Comparison of ENCODE assay signal across 24 mouse cellular contexts in the genomic region with DNA sequence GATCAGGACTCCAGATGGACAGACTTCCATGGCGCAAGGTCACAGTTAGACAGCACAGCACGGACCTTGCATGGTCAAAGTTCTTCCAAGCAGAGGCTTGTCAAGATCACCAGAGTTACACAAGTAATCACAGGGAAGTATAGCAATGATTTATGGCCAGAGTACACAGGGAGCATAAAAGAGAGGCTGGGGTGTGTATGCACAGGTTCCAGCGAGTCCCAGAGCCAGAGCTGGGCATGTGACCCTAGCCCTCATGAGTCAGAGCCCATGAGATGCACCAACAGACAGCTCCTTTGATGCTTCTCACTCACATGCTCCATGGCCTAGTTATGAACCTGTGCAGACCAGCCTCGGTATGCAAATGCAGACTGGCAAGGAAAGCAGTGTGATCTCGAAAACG. TPM values are rescaled to one million over a fixed set of nuclear protein-coding genes. Genes with fewer than 3 reads are reported as not detected.
DNase-seq lines count a peak whose midpoint lies in the region; ATAC-seq lines count a peak whose summit lies in the region.
"Had no signal": no experiment of that assay in that cellular context is flagged by ENCODE, and none has a peak within 500 bp of the region (broad histone marks: within the 10 kb centered on the region; RNA-seq: fewer than 3 reads in every experiment).

No protein-coding gene starts in this region.

- no peak overlapping the region for H3K4me2 ChIP-seq in intestine, embryonic 14.5 days (ENCODE audit: low read length)
- no peak overlapping the region for H3K4me2 ChIP-seq in stomach, embryonic 14.5 days (replicated peaks; ENCODE audit: low read depth, low read length)
- H3K4me2 ChIP-seq: embryonic facial prominence, embryonic 15.5 days; forebrain, embryonic 15.5 days; hindbrain, embryonic 13.5 days; limb, embryonic 13.5 days; liver, embryonic 13.5 days; lung, embryonic 14.5 days had no signal

- peak; percentile 49 to 61 for DNase-seq in urinary bladder, postnatal 36 days (ENCODE audit: low spot score in 2 of 2)
- no peak for DNase-seq in urinary bladder, postnatal 25 days (ENCODE audit: low spot score)
- DNase-seq in intestine, embryonic 14.5 days (ENCODE audit: low spot score) = no peak
- DNase-seq in layer of hippocampus, adult 9-11 months = no peak
- DNase-seq in right cerebral cortex, postnatal 36 days (ENCODE audit: low spot score in 2 of 2) = no peak
- DNase-seq in hindbrain, embryonic 10.5 days (ENCODE audit: low spot score) = no peak
- DNase-seq: adrenal gland, postnatal 25 days; cerebellum, adult 9-10 months; gastrocnemius, postnatal 14 days; heart, adult 2 months; kidney, postnatal 10 days; liver, embryonic 13.5 days; lung, embryonic 14.5 days; lung, postnatal 36 days; midbrain, embryonic 14.5 days; thymus, postnatal 36 days had no signal

- H3K27ac ChIP-seq in intestine, embryonic 14.5 days (ENCODE audit: low read depth) = peak overlapping the region; percentile 55; the same call in 1 of the 2 replicates
- no peak overlapping the region; the same call in 1 of the 2 replicates for H3K27ac ChIP-seq in stomach, embryonic 14.5 days (ENCODE audit: low read length)
- H3K27ac ChIP-seq in hindbrain, embryonic 10.5 days = no peak overlapping the region
- H3K27ac ChIP-seq: embryonic facial prominence, embryonic 15.5 days; forebrain, embryonic 15.5 days; heart, adult 2 months; hindbrain, embryonic 13.5 days; limb, embryonic 13.5 days; liver, embryonic 13.5 days had no signal

- ATAC-seq in intestine, embryonic 14.5 days (replicated peaks; ENCODE audit: low FRiP score, low TSS enrichment, low read depth) = peak; percentile 97
- peak; percentile 65; the same call in 1 of the 2 replicates for ATAC-seq in stomach, embryonic 14.5 days (ENCODE audit: insufficient number of reproducible peaks, insufficient read depth, low FRiP score, low read depth)
- ATAC-seq: forebrain, embryonic 15.5 days; inflammation-experienced regulatory T-cells, adult 6 months had no signal

- H3K27me3 ChIP-seq in intestine, embryonic 14.5 days (replicated peaks; ENCODE audit: control insufficient read depth, insufficient read depth, low read length) = no peaks in the 10 kb centered on the region
- H3K27me3 ChIP-seq in stomach, embryonic 14.5 days (ENCODE audit: control insufficient read depth, insufficient read depth, low read length) = no peaks in the 10 kb centered on the region
- H3K27me3 ChIP-seq in hindbrain, embryonic 10.5 days (ENCODE audit: insufficient read depth, poor library complexity, severe bottlenecking) = no peaks in the 10 kb centered on the region
- H3K27me3 ChIP-seq: embryonic facial prominence, embryonic 15.5 days; hindbrain, embryonic 13.5 days; limb, embryonic 13.5 days had no signal

- H3K9me3 ChIP-seq in intestine, embryonic 14.5 days (ENCODE audit: control insufficient read depth, low read length) = no peaks in the 10 kb centered on the region
- H3K9me3 ChIP-seq in stomach, embryonic 14.5 days (ENCODE audit: control insufficient read depth, low read depth, low read length) = no peaks in the 10 kb centered on the region
- no peaks in the 10 kb centered on the region for H3K9me3 ChIP-seq in hindbrain, embryonic 10.5 days
- H3K9me3 ChIP-seq: embryonic facial prominence, embryonic 15.5 days; forebrain, embryonic 15.5 days; hindbrain, embryonic 13.5 days; limb, embryonic 13.5 days; liver, embryonic 13.5 days had no signal

- WGBS in intestine, embryonic 14.5 days = 63% methylated on average over 6 of the region's 6 CpGs
- WGBS in stomach, embryonic 14.5 days = 69% methylated on average over 6 of the region's 6 CpGs
- WGBS in hindbrain, embryonic 10.5 days = 90% methylated on average over 6 of the region's 6 CpGs

- no peaks in the 10 kb centered on the region for H3K36me3 ChIP-seq in intestine, embryonic 14.5 days (ENCODE audit: control insufficient read depth, insufficient read depth, low read length)
- H3K36me3 ChIP-seq in stomach, embryonic 14.5 days (ENCODE audit: control insufficient read depth, insufficient read depth, low read length) = no peaks in the 10 kb centered on the region
- no peaks in the 10 kb centered on the region for H3K36me3 ChIP-seq in hindbrain, embryonic 10.5 days
- H3K36me3 ChIP-seq: embryonic facial prominence, embryonic 15.5 days; forebrain, embryonic 15.5 days; hindbrain, embryonic 13.5 days; limb, embryonic 13.5 days; liver, embryonic 13.5 days had no signal

- no peaks in the 10 kb centered on the region for H3K4me1 ChIP-seq in intestine, embryonic 14.5 days (replicated peaks; ENCODE audit: control insufficient read depth, insufficient read depth, low read length)
- H3K4me1 ChIP-seq in stomach, embryonic 14.5 days (ENCODE audit: control insufficient read depth, insufficient read depth, low read length) = peaks cover 2% of the 10 kb centered on the region; the same call in 1 of the 2 replicates
- H3K4me1 ChIP-seq in hindbrain, embryonic 10.5 days (replicated peaks) = peaks cover 5% of the 10 kb centered on the region
- H3K4me1 ChIP-seq: embryonic facial prominence, embryonic 15.5 days; forebrain, embryonic 15.5 days; hindbrain, embryonic 13.5 days; limb, embryonic 13.5 days; liver, embryonic 13.5 days had no signal

- no peak overlapping the region for H3K9ac ChIP-seq in intestine, embryonic 14.5 days (ENCODE audit: low read length)
- no peak overlapping the region for H3K9ac ChIP-seq in stomach, embryonic 14.5 days (replicated peaks; ENCODE audit: low read depth, low read length)
- H3K9ac ChIP-seq: embryonic facial prominence, embryonic 15.5 days; forebrain, embryonic 15.5 days; hindbrain, embryonic 13.5 days; limb, embryonic 13.5 days; liver, embryonic 13.5 days; lung, embryonic 14.5 days had no signal

- H3K4me3 ChIP-seq in intestine, embryonic 14.5 days (ENCODE audit: low read depth, low read length) = no peak overlapping the region
- no peak overlapping the region for H3K4me3 ChIP-seq in stomach, embryonic 14.5 days (ENCODE audit: low read depth, low read length)
- H3K4me3 ChIP-seq in hindbrain, embryonic 10.5 days = no peak overlapping the region
- H3K4me3 ChIP-seq: embryonic facial prominence, embryonic 15.5 days; forebrain, embryonic 15.5 days; heart, adult 2 months; hindbrain, embryonic 13.5 days; limb, embryonic 13.5 days; liver, embryonic 13.5 days had no signal

RNA-seq across cellular contexts. Expression of gene Gpnmb, which starts 8.3 kb away (rescaled TPM):
- polyA plus RNA-seq in intestine, embryonic 14.5 days (2014; fragmentation: Nextera tagmentation; extraction: Ambion mirVana) = 0.34 and 0.47 TPM in 2 replicates
- polyA plus RNA-seq in stomach, embryonic 14.5 days (2014; fragmentation: Nextera tagmentation; extraction: Ambion mirVana) = 0.31 and 0.45 TPM in 2 replicates
- polyA plus RNA-seq in hindbrain, embryonic 10.5 days (2016; fragmentation: Nextera tagmentation; extraction: Ambion mirVana) = 0.75 and 0.81 TPM in 2 replicates

RNA-seq across cellular contexts. Expression of gene Svs1, which starts 41.4 kb away (rescaled TPM):
- not detected in 2 replicates for polyA plus RNA-seq in intestine, embryonic 14.5 days (2014; fragmentation: Nextera tagmentation; extraction: Ambion mirVana)
- polyA plus RNA-seq in stomach, embryonic 14.5 days (2014; fragmentation: Nextera tagmentation; extraction: Ambion mirVana) = not detected in 2 replicates
- polyA plus RNA-seq in hindbrain, embryonic 10.5 days (2016; fragmentation: Nextera tagmentation; extraction: Ambion mirVana) = not detected in 2 replicates
- polyA plus RNA-seq: embryonic facial prominence, embryonic 15.5 days; forebrain, embryonic 15.5 days; heart, adult 2 months; heart, embryonic 14.5 days; hindbrain, embryonic 13.5 days; inflammation-experienced regulatory T-cells, adult 6 months; limb, embryonic 13.5 days; liver, embryonic 13.5 days; lung, embryonic 14.5 days; midbrain, embryonic 14.5 days; neural tube, embryonic 11.5 days had no signal

RNA-seq across cellular contexts. Expression of gene Malsu1, which starts 45.6 kb away (rescaled TPM):
- 74.9 and 82.9 TPM in 2 replicates for polyA plus RNA-seq in intestine, embryonic 14.5 days (2014; fragmentation: Nextera tagmentation; extraction: Ambion mirVana)
- 73.1 and 75.8 TPM in 2 replicates for polyA plus RNA-seq in stomach, embryonic 14.5 days (2014; fragmentation: Nextera tagmentation; extraction: Ambion mirVana)
- 69.7 and 79.3 TPM in 2 replicates for polyA plus RNA-seq in hindbrain, embryonic 10.5 days (2016; fragmentation: Nextera tagmentation; extraction: Ambion mirVana)

RNA-seq across cellular contexts. Expression of gene Doxl2, which starts 53.3 kb away (rescaled TPM):
- polyA plus RNA-seq in intestine, embryonic 14.5 days (2014; fragmentation: Nextera tagmentation; extraction: Ambion mirVana) = not detected in 2 replicates
- polyA plus RNA-seq in stomach, embryonic 14.5 days (2014; fragmentation: Nextera tagmentation; extraction: Ambion mirVana) = not detected in 2 replicates
- polyA plus RNA-seq in hindbrain, embryonic 10.5 days (2016; fragmentation: Nextera tagmentation; extraction: Ambion mirVana) = not detected in 2 replicates
- polyA plus RNA-seq: embryonic facial prominence, embryonic 15.5 days; forebrain, embryonic 15.5 days; heart, adult 2 months; heart, embryonic 14.5 days; hindbrain, embryonic 13.5 days; inflammation-experienced regulatory T-cells, adult 6 months; limb, embryonic 13.5 days; liver, embryonic 13.5 days; lung, embryonic 14.5 days; midbrain, embryonic 14.5 days; neural tube, embryonic 11.5 days had no signal

Comparison
In these comparisons a context has a peak if more than half of its experiments do, and no peak if none do; other contexts are left out.
1. DNase-seq: peak in urinary bladder, postnatal 36 days (2 of 2); none in urinary bladder, postnatal 25 days (single experiment), intestine, embryonic 14.5 days (single experiment), layer of hippocampus, adult 9-11 months (single experiment), right cerebral cortex, postnatal 36 days (0 of 2) and hindbrain, embryonic 10.5 days (single experiment).